Mouse (Mus musculus): Measurements from ENCODE around the gene Aebp1.

DNA sequence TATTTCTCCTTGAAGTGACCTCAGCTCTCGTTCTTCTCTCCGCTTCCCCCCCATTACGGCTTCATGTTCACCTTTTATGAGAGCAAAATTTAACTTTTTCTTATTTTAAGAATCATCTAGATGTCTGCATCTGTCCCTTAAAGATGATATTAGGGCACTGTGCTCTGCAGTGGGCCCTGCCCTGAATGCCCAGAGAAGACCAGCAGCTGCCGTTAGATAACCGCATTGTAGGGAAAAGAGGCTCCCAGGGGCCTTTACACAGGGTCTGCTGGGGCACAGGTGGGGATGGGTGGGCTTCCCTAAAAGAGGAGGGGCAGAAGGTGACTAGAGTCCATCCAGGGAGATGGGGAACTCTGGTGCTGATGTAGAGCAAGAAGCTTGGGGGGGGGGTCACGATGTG, 32.1 kb downstream of the Aebp1 start:
- TF ChIP-seq CTCF (IDR thresholded peaks at IDR 0.05; ENCODE audit: low read depth, low read length) (no peak), POLR2AphosphoS5 (IDR thresholded peaks at IDR 0.05; ENCODE audit: insufficient replicate concordance, low read depth, low read length) (no peak), TAL1 (conservative IDR thresholded peaks at IDR 0.05; ENCODE audit: low read depth, low read length) (no peak)

Measured in G1E (cell line).